Mouse (Mus musculus): ENCODE measurements around the gene Carnmt1.
A peak's percentile ranks its signal among the peaks of the same experiment; 100 is the strongest.

DNA sequence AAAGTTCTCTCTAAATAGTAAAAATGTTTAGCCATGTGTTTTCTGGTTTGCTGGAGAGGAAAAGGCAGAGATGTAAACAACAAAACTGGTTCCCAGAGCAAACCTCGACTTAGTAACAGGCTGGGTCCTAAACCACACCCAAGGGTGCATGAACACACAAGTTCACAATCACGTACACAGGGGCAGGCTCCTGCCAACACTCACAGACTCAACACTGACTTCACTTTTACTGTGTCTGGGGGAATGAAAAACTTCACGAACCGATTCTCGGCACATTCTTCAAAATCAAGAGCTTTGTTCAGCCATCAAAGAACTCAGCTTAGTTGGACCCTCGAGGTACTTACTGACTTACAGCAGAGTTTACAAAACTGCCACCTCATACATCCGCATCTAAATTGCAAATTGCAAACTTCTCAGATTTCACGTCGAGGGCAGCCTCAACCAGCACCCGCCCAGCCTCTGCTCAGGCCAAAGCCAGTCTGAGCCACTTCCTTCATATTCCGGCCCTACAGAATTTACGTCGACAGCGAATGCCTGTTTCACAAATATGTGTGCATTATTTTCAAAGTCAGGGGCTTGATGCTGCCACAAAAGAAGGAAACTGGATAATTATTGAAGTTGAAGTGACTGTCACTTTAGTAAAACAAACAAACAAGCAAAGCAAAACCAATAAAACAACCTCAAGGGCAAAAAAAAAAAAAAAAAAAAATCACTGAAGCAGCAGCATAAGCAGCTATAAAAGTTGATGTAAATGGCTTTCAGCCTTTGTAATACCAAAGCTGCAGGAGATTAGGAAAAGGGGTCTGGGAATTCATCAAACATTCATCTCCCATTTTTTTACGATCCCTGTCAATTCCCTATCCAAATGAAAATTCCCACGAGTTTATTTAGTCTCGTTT, 40.1 kb upstream of the Carnmt1 start:
- TF ChIP-seq POLR2A (IDR thresholded peaks at IDR 0.05; ENCODE audit: insufficient read depth, low read length) (no peak), CTCF (IDR thresholded peaks at IDR 0.05; ENCODE audit: low read depth, low read length) (no peak), EP300 (IDR thresholded peaks at IDR 0.05; ENCODE audit: insufficient read depth, low read depth, low read length) (peak; percentile 89)

Data from ES-Bruce4 (cell line).